Comparison of ENCODE assay signal across 8 mouse cellular contexts in genomic region chr9:58823139-58823917, GRCm38 (mm10). TPM values are rescaled to one million over a fixed set of nuclear protein-coding genes. Genes with fewer than 3 reads are reported as not detected.
DNase-seq lines count a peak whose midpoint lies in the region; ATAC-seq and TF ChIP-seq lines count a peak whose summit lies in the region.

Hcn4 (plus strand) TSS chr9:58823412.

- H3K9me3 ChIP-seq in forebrain, embryonic 10.5 days: no peaks in the 10 kb centered on the region
- H3K9me3 ChIP-seq in limb, embryonic 12.5 days: no peaks in the 10 kb centered on the region

- H3K4me2 ChIP-seq in limb, embryonic 12.5 days: peak within 1 kb of the TSS; percentile 98

- no peak for ATAC-seq in limb, embryonic 12.5 days (ENCODE audit: insufficient number of reproducible peaks, insufficient read depth, low FRiP score, low TSS enrichment, low read depth)

- peak; percentile 40 for DNase-seq in adrenal gland, postnatal 10 days
- DNase-seq in adrenal gland, postnatal 4 days (ENCODE audit: low spot score in 2 of 2): no peak
- peak; percentile 16 for DNase-seq in left cerebral cortex, postnatal 4 days
- no peak for DNase-seq in left cerebral cortex, adult 18-20 months (ENCODE audit: low spot score in 2 of 2)
- DNase-seq in forebrain, embryonic 10.5 days (ENCODE audit: extremely low spot score, low spot score): peak; percentile 36
- no peak for DNase-seq in gastrocnemius, postnatal 25 days

- no peak; the same call in 1 of the 2 replicates for TF ChIP-seq POLR2A in olfactory bulb, adult 2 months (IDR thresholded peaks at IDR 0.05; ENCODE audit: insufficient read depth, low read depth, low read length)

- no peaks in the 10 kb centered on the region for H3K36me3 ChIP-seq in forebrain, embryonic 10.5 days (replicated peaks)
- H3K36me3 ChIP-seq in limb, embryonic 12.5 days: no peaks in the 10 kb centered on the region

- peaks cover 97% of the 10 kb centered on the region for H3K27me3 ChIP-seq in forebrain, embryonic 10.5 days (ENCODE audit: poor library complexity, severe bottlenecking)
- H3K27me3 ChIP-seq in limb, embryonic 12.5 days: peaks cover 94% of the 10 kb centered on the region

- TF ChIP-seq CTCF in olfactory bulb, adult 2 months (IDR thresholded peaks at IDR 0.05; ENCODE audit: insufficient read depth, low read depth, low read length): no peak

- H3K4me1 ChIP-seq in forebrain, embryonic 10.5 days: peaks cover 36% of the 10 kb centered on the region
- H3K4me1 ChIP-seq in limb, embryonic 12.5 days (replicated peaks): peaks cover 24% of the 10 kb centered on the region
- H3K4me1 ChIP-seq in olfactory bulb, adult 2 months (ENCODE audit: control insufficient read depth, insufficient read depth, low read length): peaks cover 48% of the 10 kb centered on the region

- under 1% methylated on average over 88 of the region's 95 CpGs for WGBS in forebrain, embryonic 10.5 days
- under 1% methylated on average over 86 of the region's 95 CpGs for WGBS in limb, embryonic 12.5 days
- under 1% methylated on average over 94 of the region's 95 CpGs for WGBS in olfactory bulb, adult 2 months

- intact Hi-C loops in left cerebral cortex, postnatal 4 days (cut with DNase I): no loop called here

- H3K9ac ChIP-seq in limb, embryonic 12.5 days (replicated peaks): peak within 1 kb of the TSS; percentile 69

- peak within 1 kb of the TSS; percentile 81 for H3K4me3 ChIP-seq in forebrain, embryonic 10.5 days
- peak within 1 kb of the TSS; percentile 78 for H3K4me3 ChIP-seq in limb, embryonic 12.5 days (replicated peaks)
- peak within 1 kb of the TSS; percentile 72 for H3K4me3 ChIP-seq in olfactory bulb, adult 2 months (ENCODE audit: insufficient read depth, low read depth, low read length)

- H3K27ac ChIP-seq in forebrain, embryonic 10.5 days: peak within 1 kb of the TSS; percentile 84
- H3K27ac ChIP-seq in limb, embryonic 12.5 days: peak within 1 kb of the TSS; percentile 56; the same call in 1 of the 2 replicates
- H3K27ac ChIP-seq in olfactory bulb, adult 2 months (ENCODE audit: insufficient read depth, low read depth, low read length): peak within 1 kb of the TSS; percentile 68

RNA-seq across cellular contexts. Expression of gene Hcn4, which starts in this region (rescaled TPM):
- total RNA-seq in adrenal gland, postnatal 10 days (2021): 1 to 10 TPM in 1 of 2 experiments, under 1 TPM in 1; 0.66 to 1.3 TPM
- 1 to 10 TPM; 2.1 to 2.9 TPM for total RNA-seq in adrenal gland, postnatal 4 days (2021)
- 10 to 100 TPM; 36.7 to 37.3 TPM for total RNA-seq in left cerebral cortex, postnatal 4 days (2021)
- 1 to 10 TPM; 5.2 to 6.3 TPM for total RNA-seq in left cerebral cortex, adult 18-20 months (2021)
- polyA plus RNA-seq in forebrain, embryonic 10.5 days (2016; fragmentation: Nextera tagmentation; extraction: Ambion mirVana): 0.17 and 0.30 TPM in 2 replicates
- polyA plus RNA-seq in limb, embryonic 12.5 days (2016; fragmentation: Nextera tagmentation; extraction: Ambion mirVana): 0.27 and 0.29 TPM in 2 replicates
- polyA plus RNA-seq in olfactory bulb, adult 2 months (2012; ENCODE audit: insufficient read depth, insufficient read length, low replicate concordance, missing spikeins): not detected in 2 replicates
- 1 to 10 TPM; 1.1 to 2.8 TPM for total RNA-seq in gastrocnemius, postnatal 25 days (2021)

Comparison
In these comparisons a context has a peak if more than half of its experiments do, and no peak if none do; other contexts are left out.
1. RNA of gene Hcn4 (total RNA-seq): 36.7 to 37.3 TPM in left cerebral cortex, postnatal 4 days; 5.2 to 6.3 TPM in left cerebral cortex, adult 18-20 months, 2.1 to 2.9 TPM in adrenal gland, postnatal 4 days, 1.1 to 2.8 TPM in gastrocnemius, postnatal 25 days and 0.66 to 1.3 TPM in adrenal gland, postnatal 10 days; every median in the first group is over 4 times any median in the second.
2. DNase-seq: peak in adrenal gland, postnatal 10 days (single experiment) and left cerebral cortex, postnatal 4 days (single experiment); none in adrenal gland, postnatal 4 days (0 of 2), left cerebral cortex, adult 18-20 months (0 of 2) and gastrocnemius, postnatal 25 days (single experiment).
3. Peak in DNase-seq, H3K4me3 ChIP-seq and H3K27ac ChIP-seq in forebrain, embryonic 10.5 days; RNA of the gene not detected or under 1 TPM.
4. Peak in every context shown above with its lines, with median percentiles within 50 percentile points of each other: H3K27ac ChIP-seq and H3K4me3 ChIP-seq.